Mouse (Mus musculus): ENCODE data around the gene Camsap1. TPM values are rescaled to one million over a fixed set of nuclear protein-coding genes. Genes with fewer than 3 reads are reported as not detected.

Camsap1 gene
- polyA plus RNA-seq, 1 experiment = 2.4 TPM

DNA sequence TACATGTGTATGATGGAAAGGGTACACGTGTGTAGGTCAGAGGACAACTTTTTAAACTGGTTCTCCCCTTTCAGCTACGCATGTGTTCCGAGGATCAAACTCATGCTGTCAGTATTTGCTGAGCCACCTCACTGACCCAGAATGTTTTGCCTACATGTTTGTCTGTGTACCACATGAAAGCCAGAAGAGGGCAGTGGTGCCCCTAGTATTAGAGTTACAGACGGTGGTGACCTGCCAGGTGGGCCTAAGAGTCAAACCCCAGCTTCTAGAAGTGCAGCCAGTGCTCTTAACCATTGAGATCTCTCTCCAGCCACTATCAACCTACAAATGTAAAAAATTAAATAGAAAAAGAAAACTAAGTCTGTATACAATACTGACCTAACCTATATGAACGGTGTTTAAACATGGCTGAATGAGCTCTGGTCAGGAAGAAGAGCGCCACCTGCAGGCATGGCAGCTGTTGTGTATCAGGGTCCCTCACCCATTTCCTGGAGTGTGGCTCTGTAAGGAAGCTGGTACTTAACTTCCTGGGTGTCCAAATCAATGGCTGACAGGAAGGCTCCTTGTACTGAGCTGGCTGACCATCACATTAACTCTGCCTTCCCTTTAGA is 51.7 kb downstream of the Camsap1 start:
- Histone ChIP-seq H3K4me3 (ENCODE audit: insufficient read depth, low read depth, low read length) (no peak overlapping the region), H3K4me1 (ENCODE audit: control insufficient read depth, insufficient read depth, insufficient read length, low read length) (no peaks in the 10 kb centered on the region), H3K27ac (replicated peaks; ENCODE audit: low read depth, low read length) (no peak overlapping the region)

DNA sequence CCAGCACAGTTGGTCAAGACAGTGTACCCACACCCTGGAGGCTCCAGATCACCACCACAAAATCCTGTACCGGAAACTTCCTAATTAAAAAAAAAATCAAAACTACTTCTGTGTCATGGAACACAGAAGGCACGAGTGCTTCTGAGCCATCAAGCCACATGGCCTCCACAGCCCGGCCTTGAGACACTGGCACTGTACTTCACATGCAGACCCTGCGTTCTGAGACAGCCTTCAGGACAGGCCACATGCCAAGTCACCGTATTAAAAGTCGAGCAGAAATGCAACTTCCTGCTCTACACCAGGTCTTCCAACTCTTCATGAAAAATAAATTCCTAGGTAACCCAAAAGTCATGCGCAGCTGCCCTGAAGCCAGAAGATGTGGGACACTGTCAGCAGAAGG is 55.3 kb downstream of the Camsap1 start:
- no peak overlapping the region for H3K4me3 ChIP-seq (ENCODE audit: insufficient read depth, low read depth, low read length)
- no peaks in the 10 kb centered on the region; the same call in 1 of the 2 replicates for H3K4me1 ChIP-seq (ENCODE audit: control insufficient read depth, insufficient read depth, insufficient read length, low read length)
- no peak overlapping the region for H3K27ac ChIP-seq (replicated peaks; ENCODE audit: low read depth, low read length)

DNA sequence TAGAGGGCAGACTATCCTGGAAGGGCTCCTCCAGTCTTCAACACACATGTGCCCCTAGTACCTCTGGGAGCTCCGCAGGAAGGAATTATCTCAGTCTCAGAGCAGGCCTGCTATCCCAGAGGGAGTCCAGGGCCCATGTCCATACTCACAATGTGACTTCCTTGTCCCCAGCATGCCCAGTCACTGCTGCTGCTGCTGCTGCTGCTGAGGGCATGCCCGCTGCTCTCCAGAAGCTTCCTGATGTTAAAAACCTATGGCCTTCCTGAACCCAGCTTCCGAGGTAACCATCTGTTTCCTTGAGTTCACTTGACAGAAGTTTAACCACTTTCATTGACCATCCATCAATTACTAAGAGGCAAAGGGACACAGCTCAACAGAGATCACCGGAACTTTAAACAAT is 58.1 kb downstream of the Camsap1 start:
- H3K4me3 ChIP-seq (ENCODE audit: insufficient read depth, low read depth, low read length) = no peak overlapping the region
- no peaks in the 10 kb centered on the region; the same call in 1 of the 2 replicates for H3K4me1 ChIP-seq (ENCODE audit: control insufficient read depth, insufficient read depth, insufficient read length, low read length)
- H3K27ac ChIP-seq (replicated peaks; ENCODE audit: low read depth, low read length) = no peak overlapping the region

DNA sequence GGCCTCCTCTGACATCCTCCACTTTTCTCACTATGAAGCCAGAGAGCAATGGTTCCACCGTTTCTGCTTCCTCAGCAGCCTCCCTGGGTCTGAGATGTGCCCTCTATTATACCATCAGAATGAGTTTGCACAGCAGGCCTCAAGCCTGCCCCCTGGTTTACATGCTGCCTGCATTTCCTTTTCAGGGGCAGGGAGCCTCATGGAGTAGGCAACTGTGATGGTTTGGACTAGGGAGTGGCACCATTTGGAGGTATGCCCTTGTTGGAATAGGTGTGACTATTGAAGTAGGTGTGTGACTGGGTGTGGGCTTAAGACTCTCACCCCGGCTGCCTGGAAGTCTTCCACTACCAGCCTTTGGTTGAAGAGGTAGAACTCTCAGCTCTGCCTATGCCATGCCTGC is 59.3 kb downstream of the Camsap1 start:
- no peaks in the 10 kb centered on the region; the same call in 1 of the 2 replicates for H3K4me1 ChIP-seq (ENCODE audit: control insufficient read depth, insufficient read depth, insufficient read length, low read length)
- H3K27ac ChIP-seq (replicated peaks; ENCODE audit: low read depth, low read length) = no peak overlapping the region
- no peak overlapping the region for H3K4me3 ChIP-seq (ENCODE audit: insufficient read depth, low read depth, low read length)

DNA sequence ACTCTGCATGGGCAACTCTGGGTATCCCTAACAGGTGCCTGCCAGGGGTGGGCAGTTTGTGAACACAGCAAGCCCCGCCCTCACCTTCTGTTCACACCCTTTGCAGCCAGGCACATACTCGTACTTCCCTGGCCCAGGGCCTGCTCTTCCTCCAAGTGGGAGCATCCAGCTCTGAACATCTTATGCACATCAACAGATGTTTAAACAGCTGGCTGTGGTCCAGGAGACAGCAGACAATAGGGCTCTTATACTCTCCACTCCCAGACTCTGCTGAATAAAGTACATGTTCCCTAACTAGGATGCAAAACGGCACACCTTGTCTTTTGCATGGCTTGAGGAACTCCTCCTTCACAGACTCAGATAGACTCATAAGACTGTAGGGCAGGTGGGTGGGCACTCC is 63.1 kb downstream of the Camsap1 start:
- H3K27ac ChIP-seq (replicated peaks; ENCODE audit: low read depth, low read length) = no peak overlapping the region
- H3K4me3 ChIP-seq (ENCODE audit: insufficient read depth, low read depth, low read length) = no peak overlapping the region
- H3K4me1 ChIP-seq (ENCODE audit: control insufficient read depth, insufficient read depth, insufficient read length, low read length) = no peaks in the 10 kb centered on the region; the same call in 1 of the 2 replicates

DNA sequence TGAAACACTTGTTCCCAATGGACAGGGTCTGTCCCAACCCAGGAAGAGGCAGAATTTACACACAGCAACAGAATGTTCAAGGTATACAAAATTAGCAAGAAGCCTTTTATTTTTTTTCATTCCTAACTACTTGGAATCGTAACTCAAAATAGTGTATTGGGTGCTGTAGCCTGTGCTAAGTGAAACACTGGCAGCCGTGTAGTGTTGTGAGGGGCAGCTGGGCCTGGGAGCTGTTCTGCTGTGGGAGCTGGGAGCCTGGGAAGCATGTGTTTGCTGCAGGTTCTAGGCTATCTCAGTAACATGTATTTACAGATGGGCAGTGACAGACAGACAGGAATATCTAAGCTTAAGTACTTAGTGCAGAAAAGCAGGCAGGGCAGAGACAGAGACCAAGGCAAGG is 64.7 kb downstream of the Camsap1 start:
- H3K27ac ChIP-seq (replicated peaks; ENCODE audit: low read depth, low read length) = no peak overlapping the region

DNA sequence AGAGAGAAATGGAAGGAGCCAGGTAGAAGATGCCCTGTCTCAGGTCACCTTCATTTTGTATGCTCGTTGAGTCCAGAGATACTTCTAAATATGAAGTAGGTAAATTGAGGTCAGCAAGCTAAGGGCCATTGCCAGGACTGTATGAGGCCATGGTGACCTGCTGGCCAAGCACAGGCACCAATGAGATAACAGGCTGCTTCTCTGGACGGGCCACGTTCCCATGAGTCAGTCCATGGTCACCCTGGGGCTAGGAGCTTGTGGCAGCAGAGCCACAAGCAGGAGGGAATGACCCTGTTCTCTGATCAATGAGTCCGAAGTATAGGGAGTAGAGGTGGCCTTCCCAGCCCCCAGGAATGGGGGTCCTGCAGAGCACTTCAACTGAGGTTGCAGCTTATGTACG is 68.3 kb downstream of the Camsap1 start:
- Histone ChIP-seq H3K27ac (replicated peaks; ENCODE audit: low read depth, low read length) (no peak overlapping the region), H3K4me1 (ENCODE audit: control insufficient read depth, insufficient read depth, insufficient read length, low read length) (no peaks in the 10 kb centered on the region), H3K4me3 (ENCODE audit: insufficient read depth, low read depth, low read length) (no peak overlapping the region)

More for the DNA sequence above, 64.7 kb downstream of the Camsap1 start:
- H3K4me3 ChIP-seq (ENCODE audit: insufficient read depth, low read depth, low read length) = no peak overlapping the region
- H3K4me1 ChIP-seq (ENCODE audit: control insufficient read depth, insufficient read depth, insufficient read length, low read length) = no peaks in the 10 kb centered on the region

DNA sequence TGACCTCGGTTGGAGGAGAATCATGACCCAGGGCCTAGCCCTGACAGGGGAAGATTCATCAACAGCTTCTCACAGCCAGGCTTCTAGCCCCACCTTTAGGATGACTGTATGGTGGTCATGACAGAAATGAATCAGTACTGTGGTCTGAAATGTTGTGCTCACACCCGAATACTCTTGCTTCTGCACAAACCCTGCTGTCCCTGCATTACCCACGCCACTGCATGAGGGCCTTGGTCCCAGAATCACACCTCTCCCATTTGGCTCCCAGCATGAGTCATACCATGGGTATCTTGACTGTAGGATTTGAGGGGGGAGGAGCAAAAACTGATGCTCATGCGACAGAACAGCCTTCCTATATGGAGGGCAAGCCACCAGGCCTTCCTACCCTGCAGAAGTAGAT is 68.9 kb downstream of the Camsap1 start:
- Histone ChIP-seq H3K4me3 (ENCODE audit: insufficient read depth, low read depth, low read length) (no peak overlapping the region), H3K27ac (replicated peaks; ENCODE audit: low read depth, low read length) (no peak overlapping the region), H3K4me1 (ENCODE audit: control insufficient read depth, insufficient read depth, insufficient read length, low read length) (no peaks in the 10 kb centered on the region)

DNA sequence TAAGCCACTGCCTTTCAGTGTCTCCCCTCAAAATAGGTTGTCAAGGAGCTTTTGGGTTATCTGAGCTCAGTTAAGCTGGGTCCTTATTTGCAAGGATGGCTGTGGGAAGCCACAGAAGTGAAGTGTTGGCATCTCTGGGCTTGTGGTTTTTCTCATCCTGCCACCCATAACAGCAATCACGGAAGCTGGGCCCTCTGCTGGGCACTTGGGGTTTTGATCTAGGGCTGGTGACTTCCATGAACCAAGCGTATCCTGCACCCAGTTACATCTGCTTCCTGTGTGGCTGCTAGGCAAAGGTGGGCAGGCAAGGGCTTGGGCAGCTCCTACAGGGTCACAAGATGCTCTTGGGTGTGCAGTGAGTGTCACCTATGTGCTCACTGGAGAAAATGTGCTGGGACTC is 69.8 kb downstream of the Camsap1 start:
- Histone ChIP-seq H3K27ac (replicated peaks; ENCODE audit: low read depth, low read length) (no peak overlapping the region), H3K4me3 (ENCODE audit: insufficient read depth, low read depth, low read length) (no peak overlapping the region), H3K4me1 (ENCODE audit: control insufficient read depth, insufficient read depth, insufficient read length, low read length) (no peaks in the 10 kb centered on the region)

DNA sequence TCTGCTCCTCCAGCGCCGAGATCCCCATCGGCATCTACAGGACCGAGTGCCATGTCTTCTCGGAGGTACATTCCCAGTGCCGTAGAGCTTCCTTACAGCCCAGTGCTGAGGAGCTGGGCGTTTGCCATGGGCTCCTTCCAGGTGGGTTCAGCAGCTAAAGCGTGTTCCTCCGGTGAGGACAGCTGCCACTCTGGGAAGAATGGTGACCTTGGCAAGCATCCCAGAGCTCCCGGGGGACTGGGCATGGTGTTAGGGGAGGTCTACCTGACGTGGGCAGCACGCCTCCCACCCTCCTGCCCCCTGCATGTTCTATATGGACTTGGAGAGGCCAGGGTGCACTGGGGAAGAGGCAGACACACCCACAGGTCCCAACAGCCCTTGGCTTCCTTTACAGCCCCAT is 73.2 kb downstream of the Camsap1 start:
- Histone ChIP-seq H3K4me3 (ENCODE audit: insufficient read depth, low read depth, low read length) (no peak overlapping the region), H3K27ac (replicated peaks; ENCODE audit: low read depth, low read length) (no peak overlapping the region), H3K4me1 (ENCODE audit: control insufficient read depth, insufficient read depth, insufficient read length, low read length) (no peaks in the 10 kb centered on the region)

DNA sequence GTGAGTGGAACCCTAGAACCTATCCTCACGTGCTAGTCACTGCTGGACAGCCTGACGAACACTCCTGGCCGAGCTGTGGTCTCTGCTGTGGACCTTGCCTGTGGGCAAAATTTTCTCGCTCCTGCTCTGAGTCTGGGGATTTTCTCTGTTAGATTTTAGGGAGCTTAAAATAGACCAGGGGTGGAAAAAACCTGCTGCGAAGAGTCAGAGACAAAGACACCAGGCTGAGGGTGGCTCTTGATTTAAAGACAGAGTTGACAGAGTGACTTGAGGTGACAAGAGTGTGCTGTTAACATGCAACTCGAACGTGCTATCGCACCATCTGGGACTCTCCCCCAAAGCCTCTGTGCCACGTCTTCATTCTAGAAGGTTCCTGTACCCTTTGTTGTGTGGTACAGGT is 84.1 kb downstream of the Camsap1 start:
- no peak overlapping the region for H3K4me3 ChIP-seq (ENCODE audit: insufficient read depth, low read depth, low read length)
- no peak overlapping the region for H3K27ac ChIP-seq (replicated peaks; ENCODE audit: low read depth, low read length)
- no peaks in the 10 kb centered on the region for H3K4me1 ChIP-seq (ENCODE audit: control insufficient read depth, insufficient read depth, insufficient read length, low read length)

DNA sequence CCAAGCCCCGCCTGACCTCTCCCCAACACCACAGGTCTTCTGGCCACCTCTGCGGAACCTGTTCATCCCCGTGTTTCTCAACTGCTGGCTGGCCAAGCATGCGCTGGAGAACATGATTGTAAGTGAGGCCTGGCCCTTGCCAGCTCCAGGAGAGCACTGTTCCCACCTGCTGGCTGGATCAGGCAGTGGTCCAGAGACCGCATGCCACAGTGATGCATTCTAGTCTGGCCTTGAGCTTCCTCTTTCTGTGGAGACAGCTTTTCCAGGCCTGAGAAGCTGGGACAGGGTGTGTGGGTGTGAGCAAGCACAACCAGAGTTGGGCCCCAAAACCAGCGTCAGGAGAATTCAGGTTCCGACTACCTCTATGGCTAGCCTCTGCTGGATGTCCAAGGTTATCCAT is 90.6 kb downstream of the Camsap1 start:
- no peaks in the 10 kb centered on the region for H3K4me1 ChIP-seq (ENCODE audit: control insufficient read depth, insufficient read depth, insufficient read length, low read length)
- no peak overlapping the region for H3K4me3 ChIP-seq (ENCODE audit: insufficient read depth, low read depth, low read length)
- H3K27ac ChIP-seq (replicated peaks; ENCODE audit: low read depth, low read length) = no peak overlapping the region

DNA sequence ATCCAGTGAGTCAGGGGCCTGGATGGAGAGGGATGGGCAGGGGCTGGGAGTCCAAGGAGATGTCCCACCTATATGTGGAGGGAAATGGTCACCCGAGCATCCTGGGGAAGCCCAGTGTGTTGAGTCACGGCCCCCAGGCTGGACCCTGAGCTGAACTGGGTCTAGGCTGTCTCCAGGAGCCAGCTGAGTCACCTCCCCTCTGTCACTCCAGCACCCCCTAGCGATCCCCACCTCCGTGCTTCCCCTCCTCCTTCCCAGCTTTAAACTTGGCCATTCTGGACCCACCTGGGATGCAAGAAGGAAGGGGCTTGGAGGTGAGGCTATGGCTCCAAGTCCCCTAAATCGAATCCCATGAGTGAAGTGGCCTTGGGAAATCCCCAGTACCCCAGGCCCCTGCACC is 94.9 kb downstream of the Camsap1 start:
- H3K27ac ChIP-seq (replicated peaks; ENCODE audit: low read depth, low read length) = no peak overlapping the region
- H3K4me3 ChIP-seq (ENCODE audit: insufficient read depth, low read depth, low read length) = no peak overlapping the region
- no peaks in the 10 kb centered on the region for H3K4me1 ChIP-seq (ENCODE audit: control insufficient read depth, insufficient read depth, insufficient read length, low read length)

DNA sequence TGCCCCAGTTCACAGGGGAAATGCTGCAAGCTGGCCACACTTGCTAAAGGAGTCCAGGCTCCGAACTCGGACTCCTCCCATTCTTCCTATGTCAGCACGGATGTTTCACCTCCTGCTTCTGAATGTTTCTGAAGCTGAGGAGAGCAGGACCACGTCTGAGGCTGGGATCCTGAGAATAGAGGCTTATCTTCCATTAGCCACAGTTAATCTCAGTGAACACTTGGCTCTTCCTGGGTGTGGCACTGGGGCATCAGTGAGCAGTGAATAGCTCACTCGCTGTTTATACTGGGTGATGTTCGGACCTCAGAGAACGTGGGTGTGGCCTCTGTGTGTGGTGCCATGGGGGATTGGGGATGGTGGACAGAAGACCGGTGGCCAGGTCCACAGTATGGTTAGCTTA is 95.9 kb downstream of the Camsap1 start:
- H3K27ac ChIP-seq (replicated peaks; ENCODE audit: low read depth, low read length) = no peak overlapping the region
- H3K4me3 ChIP-seq (ENCODE audit: insufficient read depth, low read depth, low read length) = no peak overlapping the region
- no peaks in the 10 kb centered on the region for H3K4me1 ChIP-seq (ENCODE audit: control insufficient read depth, insufficient read depth, insufficient read length, low read length)

DNA sequence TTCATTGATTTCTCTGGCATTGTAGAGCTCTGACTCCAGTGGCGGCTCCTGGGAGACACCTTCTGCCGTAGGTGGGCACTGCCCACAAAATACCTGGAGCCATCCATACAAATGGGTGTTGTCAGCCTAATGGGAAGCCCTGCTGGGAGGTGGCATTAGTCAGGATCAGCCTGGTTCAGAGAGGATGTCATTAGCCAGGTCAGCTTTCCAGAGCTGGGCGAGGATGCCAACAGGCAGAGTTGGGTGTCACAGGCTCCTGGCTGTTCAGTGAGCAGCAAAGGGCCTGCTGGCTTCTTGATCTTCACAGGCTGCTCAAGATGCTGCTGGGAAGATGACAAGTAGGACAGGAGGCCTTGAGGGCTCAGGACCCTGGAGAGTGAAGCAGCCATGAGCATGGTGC is 98.3 kb downstream of the Camsap1 start:
- H3K4me3 ChIP-seq (ENCODE audit: insufficient read depth, low read depth, low read length) = no peak overlapping the region
- no peak overlapping the region for H3K27ac ChIP-seq (replicated peaks; ENCODE audit: low read depth, low read length)

DNA sequence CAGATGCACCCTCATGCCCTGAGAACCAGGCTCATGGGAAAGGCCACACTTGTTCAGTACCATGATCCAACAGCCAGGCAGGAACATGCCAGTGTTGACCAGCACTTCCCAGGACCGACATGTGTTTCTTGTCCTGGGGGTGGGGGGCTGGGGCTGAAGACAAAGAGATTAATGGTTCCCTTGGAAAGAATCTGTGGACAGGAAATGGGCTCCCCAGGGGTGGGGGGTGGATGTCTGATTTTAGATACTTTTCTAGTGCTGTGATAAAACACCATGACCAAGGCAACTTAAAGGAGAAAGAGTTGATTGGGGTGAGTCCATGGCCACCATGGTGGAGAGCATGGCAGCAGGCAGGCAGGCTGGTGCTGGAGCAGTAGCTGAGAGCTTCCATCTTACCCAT is 100.8 kb downstream of the Camsap1 start:
- H3K4me1 ChIP-seq (ENCODE audit: control insufficient read depth, insufficient read depth, insufficient read length, low read length) = no peaks in the 10 kb centered on the region
- no peak overlapping the region for H3K27ac ChIP-seq (replicated peaks; ENCODE audit: low read depth, low read length)

More for the DNA sequence above, 98.3 kb downstream of the Camsap1 start:
- H3K4me1 ChIP-seq (ENCODE audit: control insufficient read depth, insufficient read depth, insufficient read length, low read length) = no peaks in the 10 kb centered on the region

DNA sequence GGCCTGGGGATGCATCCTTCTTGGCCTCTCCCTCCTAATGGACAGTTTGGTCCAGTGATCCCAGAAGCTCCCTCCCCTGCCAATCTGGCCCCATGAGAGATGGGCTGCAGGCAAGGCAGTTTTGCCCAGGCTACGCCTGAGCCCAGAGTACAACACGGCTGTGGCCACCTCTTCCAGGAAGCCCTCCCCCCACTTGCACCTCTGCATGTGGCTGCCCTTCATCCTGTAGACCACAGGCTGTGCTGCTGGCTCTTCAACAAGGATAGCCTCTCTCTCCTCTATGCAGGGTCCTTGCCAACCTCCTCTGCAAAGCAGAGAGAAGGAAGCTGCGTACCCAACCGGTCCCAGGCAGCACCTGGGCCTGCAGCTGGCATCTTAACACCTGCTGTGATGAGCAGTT is 104.0 kb downstream of the Camsap1 start:
- Histone ChIP-seq H3K4me1 (ENCODE audit: control insufficient read depth, insufficient read depth, insufficient read length, low read length) (no peaks in the 10 kb centered on the region), H3K4me3 (ENCODE audit: insufficient read depth, low read depth, low read length) (no peak overlapping the region), H3K27ac (replicated peaks; ENCODE audit: low read depth, low read length) (no peak overlapping the region)

More for the DNA sequence above, 100.8 kb downstream of the Camsap1 start:
- no peak overlapping the region for H3K4me3 ChIP-seq (ENCODE audit: insufficient read depth, low read depth, low read length)
